Mouse (Mus musculus): ENCODE data around the gene Acsf3. TPM values are rescaled to one million over a fixed set of nuclear protein-coding genes. Genes with fewer than 3 reads are reported as not detected.

Acsf3 gene
- polyA plus RNA-seq, 1 experiment from 2014 or later, result 17.5 TPM

DNA sequence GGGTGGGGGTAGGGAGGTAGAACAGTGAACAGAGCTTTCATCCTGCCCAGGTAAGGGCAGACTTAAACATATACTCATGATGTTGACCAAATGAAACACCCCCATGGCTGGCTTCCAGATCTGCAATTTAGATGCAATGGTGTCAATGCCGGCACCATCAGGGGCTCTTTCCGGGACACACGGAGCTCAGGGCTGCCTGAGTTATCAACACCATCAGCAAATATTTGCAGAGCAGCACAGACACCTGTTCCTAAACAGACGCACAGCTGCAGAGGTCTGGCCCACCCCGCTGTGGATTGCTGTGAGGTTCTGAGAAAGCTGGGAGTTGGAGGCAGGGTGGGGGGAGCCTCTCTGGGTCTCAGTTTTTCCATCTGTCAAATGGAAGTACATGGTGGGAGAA is 9.1 kb upstream of the Acsf3 start:
- no peak for ATAC-seq (replicated peaks; ENCODE audit: insufficient number of reproducible peaks, low FRiP score, low TSS enrichment)

DNA sequence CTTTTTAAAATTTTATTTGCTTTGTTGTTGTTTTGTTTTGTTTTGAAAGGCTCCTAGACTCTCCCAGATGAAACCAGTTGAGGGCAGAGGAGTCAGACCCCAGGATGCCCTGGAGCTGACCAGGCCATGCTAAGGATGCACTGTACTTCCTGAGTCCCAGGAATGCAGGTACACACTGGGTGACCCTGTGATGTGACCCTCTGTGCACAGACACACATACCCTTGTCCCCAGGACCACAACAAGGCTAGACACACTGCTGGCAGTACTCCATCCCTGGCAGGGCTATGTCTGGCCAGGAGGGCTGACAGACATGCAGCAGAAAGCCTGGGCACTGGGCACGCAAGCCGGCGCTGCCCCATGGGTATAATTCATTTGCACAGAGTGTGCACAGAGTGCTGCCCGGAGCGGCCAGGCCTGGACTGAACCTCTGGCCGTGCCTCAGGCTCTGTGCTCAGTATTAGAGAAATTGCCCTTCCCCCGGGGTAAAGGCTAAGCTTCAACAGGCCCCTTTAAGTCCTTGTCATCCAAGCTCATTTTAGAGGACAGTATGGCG is 8.6 kb upstream of the Acsf3 start:
- Histone ChIP-seq H3K9ac (ENCODE audit: low read depth, low read length) (no peak overlapping the region), H3K36me3 (ENCODE audit: control insufficient read depth, insufficient read depth, low read length) (no peaks in the 10 kb centered on the region), H3K4me3 (ENCODE audit: low read depth, low read length) (no peak overlapping the region), H3K27me3 (ENCODE audit: control insufficient read depth, insufficient read depth, low read length) (peaks cover 19% of the 10 kb centered on the region), H3K4me1 (ENCODE audit: control insufficient read depth, insufficient read depth, low read length) (peaks cover 14% of the 10 kb centered on the region), H3K27ac (ENCODE audit: low read depth, low read length) (no peak overlapping the region), H3K9me3 (replicated peaks; ENCODE audit: control insufficient read depth, low read length) (no peaks in the 10 kb centered on the region), H3K4me2 (no peak overlapping the region)
- WGBS (ENCODE audit: insufficient replicate concordance), result 69% methylated on average over 8 of the region's 8 CpGs
- ATAC-seq (replicated peaks; ENCODE audit: insufficient number of reproducible peaks, low FRiP score, low TSS enrichment), result no peak

More for the DNA sequence above, 9.1 kb upstream of the Acsf3 start:
- no peak overlapping the region for H3K4me3 ChIP-seq (ENCODE audit: low read depth, low read length)
- peaks cover 14% of the 10 kb centered on the region for H3K4me1 ChIP-seq (ENCODE audit: control insufficient read depth, insufficient read depth, low read length)
- no peaks in the 10 kb centered on the region for H3K9me3 ChIP-seq (replicated peaks; ENCODE audit: control insufficient read depth, low read length)
- peaks cover 21% of the 10 kb centered on the region for H3K27me3 ChIP-seq (ENCODE audit: control insufficient read depth, insufficient read depth, low read length)
- no peaks in the 10 kb centered on the region for H3K36me3 ChIP-seq (ENCODE audit: control insufficient read depth, insufficient read depth, low read length)
- H3K27ac ChIP-seq (ENCODE audit: low read depth, low read length), result no peak overlapping the region
- H3K9ac ChIP-seq (ENCODE audit: low read depth, low read length), result no peak overlapping the region
- no peak overlapping the region for H3K4me2 ChIP-seq
- 54% methylated on average over 5 of the region's 5 CpGs for WGBS (ENCODE audit: insufficient replicate concordance)

DNA sequence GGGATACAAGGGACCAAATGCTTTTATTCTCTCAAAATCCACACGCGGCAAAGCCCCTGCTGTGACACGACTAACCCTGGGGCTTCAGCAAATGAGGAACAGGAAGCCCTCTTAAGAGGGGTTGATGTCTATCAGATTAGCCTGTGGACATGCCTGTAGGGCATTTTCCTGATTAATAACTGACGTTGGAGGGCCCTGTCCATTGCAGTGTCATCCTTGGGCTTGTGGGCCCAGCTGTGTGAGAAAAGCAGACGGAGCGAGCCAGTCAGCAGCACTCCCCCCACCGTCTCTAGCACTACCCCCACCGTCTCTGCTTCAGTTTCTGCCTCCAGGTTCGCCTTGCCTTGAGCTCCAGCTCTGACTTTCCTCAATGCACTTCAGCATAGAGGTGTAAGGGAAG is 8.1 kb upstream of the Acsf3 start:
- no peak overlapping the region for H3K9ac ChIP-seq (ENCODE audit: low read depth, low read length)
- no peak for ATAC-seq (replicated peaks; ENCODE audit: insufficient number of reproducible peaks, low FRiP score, low TSS enrichment)
- H3K4me1 ChIP-seq (ENCODE audit: control insufficient read depth, insufficient read depth, low read length), result peaks cover 14% of the 10 kb centered on the region
- no peak overlapping the region for H3K4me3 ChIP-seq (ENCODE audit: low read depth, low read length)
- no peaks in the 10 kb centered on the region for H3K36me3 ChIP-seq (ENCODE audit: control insufficient read depth, insufficient read depth, low read length)
- peaks cover 19% of the 10 kb centered on the region for H3K27me3 ChIP-seq (ENCODE audit: control insufficient read depth, insufficient read depth, low read length)
- no peak overlapping the region for H3K27ac ChIP-seq (ENCODE audit: low read depth, low read length)
- no peaks in the 10 kb centered on the region for H3K9me3 ChIP-seq (replicated peaks; ENCODE audit: control insufficient read depth, low read length)
- 40% methylated on average over 9 of the region's 9 CpGs for WGBS (ENCODE audit: insufficient replicate concordance)
- no peak overlapping the region for H3K4me2 ChIP-seq

DNA sequence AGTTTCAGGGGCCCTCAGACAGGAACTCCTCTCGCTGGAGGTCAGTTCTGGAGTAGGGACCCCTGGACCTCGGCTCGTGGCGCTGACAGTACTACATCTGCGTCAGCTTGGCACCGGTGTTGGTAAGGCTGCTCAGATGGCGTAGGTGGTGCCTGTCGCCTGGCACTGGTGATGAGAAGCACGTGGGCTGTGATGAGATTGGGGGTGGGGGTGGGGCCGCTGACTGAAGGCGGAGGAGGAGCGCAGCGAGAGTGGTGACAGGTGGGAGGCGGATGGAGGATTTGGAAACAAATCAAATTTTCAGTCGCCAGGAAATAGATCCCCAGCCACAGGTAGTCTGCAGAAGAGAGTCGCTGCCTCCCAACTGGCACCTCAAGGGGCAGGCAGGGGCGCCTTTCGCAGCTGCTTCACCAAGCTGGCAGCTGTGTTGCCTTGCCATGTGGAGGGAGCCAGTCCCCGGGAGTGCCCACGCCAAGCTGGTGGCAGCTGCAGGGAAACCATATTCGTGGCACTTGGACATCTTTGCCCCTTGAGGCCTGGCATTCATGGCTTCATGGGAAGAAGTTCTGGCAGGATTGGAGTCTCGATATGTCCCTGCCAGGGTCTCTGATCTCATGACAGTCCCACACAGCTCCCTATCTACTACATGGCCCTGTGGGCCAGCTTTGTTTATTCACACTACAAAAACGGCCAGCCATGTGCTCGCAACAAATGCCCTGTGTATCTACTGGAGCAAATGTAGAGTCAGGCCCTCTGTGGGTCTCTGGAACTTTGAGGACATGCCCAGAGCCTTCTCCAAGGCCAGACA is 5.8 kb upstream of the Acsf3 start:
- no peak overlapping the region for H3K4me2 ChIP-seq

DNA sequence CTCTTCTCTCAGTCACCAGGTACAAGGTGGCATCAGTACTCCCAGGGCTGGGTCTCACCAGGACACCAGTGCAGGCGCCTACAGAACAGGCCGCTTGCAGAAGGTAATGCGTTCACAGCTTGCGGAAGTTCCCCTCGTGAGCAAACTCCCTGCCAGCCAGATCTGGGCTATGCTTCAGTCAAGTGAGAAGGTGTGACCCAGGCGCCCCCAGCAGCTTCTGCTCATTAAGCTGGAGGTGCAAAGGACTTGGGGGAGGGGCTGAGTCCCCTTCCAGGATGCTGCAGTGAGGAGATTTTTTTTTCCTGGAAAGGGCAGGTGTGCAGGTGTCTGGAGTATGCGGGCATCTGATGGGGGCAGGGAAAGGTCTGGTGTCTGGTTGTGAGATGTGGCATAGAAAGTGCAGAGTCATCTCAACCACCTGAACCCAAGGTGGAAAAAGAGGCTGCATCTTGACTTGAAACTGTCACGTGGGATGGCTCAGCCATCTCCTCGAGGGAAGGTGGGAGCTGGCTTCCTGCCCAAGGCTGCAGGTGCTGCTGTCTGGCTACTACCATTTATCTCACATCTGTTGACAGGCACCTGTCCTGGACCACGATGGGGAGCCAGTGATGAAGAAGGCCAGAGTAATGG is 2.7 kb upstream of the Acsf3 start:
- Histone ChIP-seq H3K4me1 (ENCODE audit: control insufficient read depth, insufficient read depth, low read length) (0 out of 2 replicates have a peak, but pooled peaks cover 8% of the 10 kb centered on the region), H3K27me3 (ENCODE audit: control insufficient read depth, insufficient read depth, low read length) (peaks cover 22% of the 10 kb centered on the region), H3K4me2 (no peak overlapping the region), H3K4me3 (ENCODE audit: low read depth, low read length) (no peak overlapping the region), H3K36me3 (ENCODE audit: control insufficient read depth, insufficient read depth, low read length) (no peaks in the 10 kb centered on the region), H3K9me3 (replicated peaks; ENCODE audit: control insufficient read depth, low read length) (no peaks in the 10 kb centered on the region), H3K27ac (ENCODE audit: low read depth, low read length) (no peak overlapping the region), H3K9ac (ENCODE audit: low read depth, low read length) (no peak overlapping the region)
- 24% methylated on average over 10 of the region's 10 CpGs for whole genome bisulfite sequencing (ENCODE audit: insufficient replicate concordance)
- ATAC-seq (replicated peaks; ENCODE audit: insufficient number of reproducible peaks, low FRiP score, low TSS enrichment), result no peak

More for the DNA sequence above, 5.8 kb upstream of the Acsf3 start:
- Histone ChIP-seq H3K4me3 (ENCODE audit: low read depth, low read length) (no peak overlapping the region), H3K27me3 (ENCODE audit: control insufficient read depth, insufficient read depth, low read length) (peaks cover 27% of the 10 kb centered on the region), H3K4me1 (ENCODE audit: control insufficient read depth, insufficient read depth, low read length) (0 out of 2 replicates have a peak, but pooled peaks cover 5% of the 10 kb centered on the region), H3K9me3 (replicated peaks; ENCODE audit: control insufficient read depth, low read length) (no peaks in the 10 kb centered on the region), H3K27ac (ENCODE audit: low read depth, low read length) (no peak overlapping the region), H3K36me3 (ENCODE audit: control insufficient read depth, insufficient read depth, low read length) (no peaks in the 10 kb centered on the region), H3K9ac (ENCODE audit: low read depth, low read length) (no peak overlapping the region)
- 45% methylated on average over 24 of the region's 24 CpGs for WGBS (ENCODE audit: insufficient replicate concordance)
- no peak for ATAC-seq (replicated peaks; ENCODE audit: insufficient number of reproducible peaks, low FRiP score, low TSS enrichment)

DNA sequence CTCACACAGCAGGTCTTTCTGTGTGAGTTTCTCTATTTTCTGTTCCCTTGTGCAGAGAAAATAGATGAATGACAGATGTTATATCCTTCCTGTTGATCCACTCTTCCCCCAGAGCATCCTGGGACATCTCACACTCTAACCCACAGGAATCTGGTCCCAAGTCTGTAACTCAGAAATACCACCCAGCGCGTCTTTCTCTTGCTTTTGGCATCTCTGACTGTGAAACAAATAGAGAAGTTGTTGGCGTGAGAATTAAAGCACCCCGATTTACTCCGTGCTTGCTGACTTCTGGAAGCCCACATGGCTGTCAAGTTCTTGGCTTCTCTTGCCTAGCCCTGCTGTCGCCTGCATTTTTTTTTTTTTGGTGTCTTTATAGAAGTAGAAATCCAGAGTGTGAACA is 2.4 kb downstream of the Acsf3 start:
- no peak for ATAC-seq (replicated peaks; ENCODE audit: insufficient number of reproducible peaks, low FRiP score, low TSS enrichment)
- Histone ChIP-seq H3K27me3 (ENCODE audit: control insufficient read depth, insufficient read depth, low read length) (peaks cover 6% of the 10 kb centered on the region; the same call in 1 of the 2 replicates), H3K27ac (ENCODE audit: low read depth, low read length) (no peak overlapping the region), H3K36me3 (ENCODE audit: control insufficient read depth, insufficient read depth, low read length) (no peaks in the 10 kb centered on the region), H3K9me3 (replicated peaks; ENCODE audit: control insufficient read depth, low read length) (no peaks in the 10 kb centered on the region), H3K9ac (ENCODE audit: low read depth, low read length) (no peak overlapping the region), H3K4me1 (ENCODE audit: control insufficient read depth, insufficient read depth, low read length) (0 out of 2 replicates have a peak, but pooled peaks cover 2% of the 10 kb centered on the region), H3K4me3 (ENCODE audit: low read depth, low read length) (no peak overlapping the region), H3K4me2 (no peak overlapping the region)
- 80% methylated on average over 6 of the region's 6 CpGs for WGBS (ENCODE audit: insufficient replicate concordance)

DNA sequence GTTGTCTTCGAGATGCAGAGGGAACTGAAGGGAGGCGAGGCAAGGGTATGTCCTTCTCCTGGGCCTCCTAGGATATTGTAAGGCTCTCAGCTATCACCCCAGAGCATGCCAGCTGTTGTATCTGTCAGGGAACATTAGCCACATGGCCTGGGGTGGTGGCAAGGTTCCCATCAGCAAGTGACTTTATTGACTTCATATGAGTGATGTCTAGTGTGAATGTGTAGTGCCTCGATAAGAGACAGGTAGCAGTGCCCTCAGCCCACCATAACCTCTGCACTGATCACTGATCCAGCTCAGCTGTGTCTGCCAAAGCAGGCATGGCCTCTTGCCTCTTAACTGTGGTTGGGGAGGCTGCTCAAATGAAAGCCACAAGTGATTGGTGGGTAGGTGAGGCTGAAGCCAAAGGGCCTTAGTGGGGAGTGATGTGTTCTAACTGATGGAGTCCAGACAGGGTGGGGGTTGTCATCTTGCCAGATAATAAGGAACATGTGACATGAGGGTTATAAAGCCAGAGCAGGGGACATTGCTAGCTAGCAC is 3.5 kb downstream of the Acsf3 start:
- Histone ChIP-seq H3K4me1 (ENCODE audit: control insufficient read depth, insufficient read depth, low read length) (0 out of 2 replicates have a peak, but pooled peaks cover 5% of the 10 kb centered on the region), H3K4me3 (ENCODE audit: low read depth, low read length) (no peak overlapping the region), H3K9ac (ENCODE audit: low read depth, low read length) (no peak overlapping the region), H3K9me3 (replicated peaks; ENCODE audit: control insufficient read depth, low read length) (no peaks in the 10 kb centered on the region), H3K36me3 (ENCODE audit: control insufficient read depth, insufficient read depth, low read length) (no peaks in the 10 kb centered on the region), H3K27ac (ENCODE audit: low read depth, low read length) (no peak overlapping the region), H3K27me3 (ENCODE audit: control insufficient read depth, insufficient read depth, low read length) (no peaks in the 10 kb centered on the region), H3K4me2 (no peak overlapping the region)
- WGBS (ENCODE audit: insufficient replicate concordance), result 75% methylated on average over 3 of the region's 3 CpGs
- no peak for ATAC-seq (replicated peaks; ENCODE audit: insufficient number of reproducible peaks, low FRiP score, low TSS enrichment)

DNA sequence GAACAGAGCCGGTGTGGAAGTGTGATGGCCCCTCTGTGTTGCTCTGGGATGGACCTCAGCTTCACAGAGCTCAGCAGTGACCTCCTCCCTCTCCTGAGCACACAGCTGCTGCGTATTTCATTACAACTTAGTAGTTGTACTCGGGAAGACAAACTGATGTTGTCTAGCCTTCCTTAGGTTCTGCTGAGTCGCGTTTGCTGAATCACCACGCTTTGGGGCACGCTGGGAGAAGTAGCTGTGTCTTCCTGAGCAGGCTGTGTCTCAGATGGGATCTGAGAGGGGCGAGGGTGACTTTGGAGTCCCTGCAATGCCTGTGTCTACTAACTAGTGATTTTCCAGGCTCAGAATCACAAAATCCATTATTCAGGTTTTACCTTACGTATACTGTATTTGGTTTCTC is 4.0 kb downstream of the Acsf3 start:
- no peak overlapping the region for H3K4me2 ChIP-seq
- H3K9ac ChIP-seq (ENCODE audit: low read depth, low read length), result no peak overlapping the region
- no peak overlapping the region for H3K4me3 ChIP-seq (ENCODE audit: low read depth, low read length)
- H3K4me1 ChIP-seq (ENCODE audit: control insufficient read depth, insufficient read depth, low read length), result 0 out of 2 replicates have a peak, but pooled peaks cover 5% of the 10 kb centered on the region
- no peak overlapping the region for H3K27ac ChIP-seq (ENCODE audit: low read depth, low read length)
- H3K36me3 ChIP-seq (ENCODE audit: control insufficient read depth, insufficient read depth, low read length), result 0 out of 2 replicates have a peak, but pooled peaks cover 2% of the 10 kb centered on the region
- WGBS (ENCODE audit: insufficient replicate concordance), result 68% methylated on average over 9 of the region's 9 CpGs
- H3K9me3 ChIP-seq (replicated peaks; ENCODE audit: control insufficient read depth, low read length), result no peaks in the 10 kb centered on the region
- H3K27me3 ChIP-seq (ENCODE audit: control insufficient read depth, insufficient read depth, low read length), result no peaks in the 10 kb centered on the region
- no peak for ATAC-seq (replicated peaks; ENCODE audit: insufficient number of reproducible peaks, low FRiP score, low TSS enrichment)
